Mouse (Mus musculus) ES-Bruce4 (cell line): Measurements from ENCODE around the gene C1qb.

Source experiments
- CTCF ChIP-seq: IDR thresholded peaks from one replicate; pipeline ENCODE4 v1.8.1; 2011; ENCODE audit warnings: low read depth, low read length
- EP300 ChIP-seq: IDR thresholded peaks from 2 replicates; pipeline ENCODE4 v1.6.1; 2011; ENCODE audit warnings: low read depth, low read length; ENCODE audit not compliant: insufficient read depth
- POLR2A ChIP-seq: IDR thresholded peaks from one replicate; pipeline ENCODE4 v1.8.1; 2011; ENCODE audit warnings: low read length; ENCODE audit not compliant: insufficient read depth

GRCm38 (mm10) chr4:136892811-136893210, 6.8 kb upstream of the C1qb start, which contains the start of gene C1qc:
- TF ChIP-seq CTCF (no peak), POLR2A (no peak), EP300 (no peak)
